ENCODE assay signal across 17 mouse cellular contexts in the genomic region with DNA sequence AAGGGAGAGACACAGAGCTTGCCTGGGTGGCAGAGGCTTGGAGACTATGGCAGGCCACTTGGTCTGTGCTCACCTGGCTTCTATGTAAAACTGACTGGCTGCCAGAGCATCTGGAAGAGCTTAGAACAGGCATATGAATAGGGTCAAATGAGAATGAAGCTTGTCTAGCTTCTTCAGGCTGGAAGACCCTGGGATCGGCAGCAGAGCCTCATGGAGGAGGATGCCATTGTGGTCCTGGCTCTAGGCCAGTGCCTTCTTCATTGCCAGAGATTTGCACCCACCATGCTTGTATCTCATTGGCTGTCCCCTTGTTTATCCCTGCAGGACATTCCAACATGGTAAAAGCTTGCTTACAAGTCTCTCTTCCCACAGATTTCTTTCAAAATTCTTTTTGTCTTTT. TPM values are rescaled to one million over a fixed set of nuclear protein-coding genes. Genes with fewer than 3 reads are reported as not detected.
A peak's percentile ranks its signal among the peaks of the same experiment; 100 is the strongest.
DNase-seq lines count a peak whose midpoint lies in the region; ATAC-seq lines count a peak whose summit lies in the region.
"Had no signal": no experiment of that assay in that cellular context is flagged by ENCODE, and none has a peak within 500 bp of the region (broad histone marks: within the 10 kb centered on the region; RNA-seq: fewer than 3 reads in every experiment).

No protein-coding gene starts in this region.

- no peak for DNase-seq in heart, adult 9 months (ENCODE audit: low spot score in 2 of 2)
- DNase-seq in lung, postnatal 14 days = no peak
- peak; percentile 66 for DNase-seq in Muller cell, postnatal 12 days (ENCODE audit: inconsistent ontology term)
- DNase-seq in urinary bladder, adult 18-20 months (ENCODE audit: low spot score in 2 of 2) = no peak
- DNase-seq: adrenal gland, adult 2 months; kidney, adult 9 months; layer of hippocampus, postnatal 36 days; liver, embryonic 13.5 days; right cerebral cortex, adult 18-20 months had no signal

- H3K9ac ChIP-seq in heart, embryonic 11.5 days (ENCODE audit: low read depth, low read length) = no peak overlapping the region
- H3K9ac ChIP-seq in lung, embryonic 15.5 days = no peak overlapping the region
- no peak overlapping the region for H3K9ac ChIP-seq in embryonic facial prominence, embryonic 15.5 days
- H3K9ac ChIP-seq in forebrain, embryonic 13.5 days = no peak overlapping the region
- H3K9ac ChIP-seq: forebrain, embryonic 15.5 days; heart, embryonic 15.5 days; liver, embryonic 13.5 days had no signal

- 55% methylated on average over 1 of the region's 1 CpGs for WGBS in heart, embryonic 11.5 days (ENCODE audit: insufficient replicate concordance)
- WGBS in lung, embryonic 15.5 days = 25% methylated on average over 1 of the region's 1 CpGs
- 32% methylated on average over 1 of the region's 1 CpGs for WGBS in embryonic facial prominence, embryonic 15.5 days
- 27% methylated on average over 1 of the region's 1 CpGs for WGBS in forebrain, embryonic 13.5 days

- no peak overlapping the region for H3K4me3 ChIP-seq in heart, embryonic 11.5 days (ENCODE audit: low read depth, low read length)
- H3K4me3 ChIP-seq in lung, embryonic 15.5 days = no peak overlapping the region
- no peak overlapping the region for H3K4me3 ChIP-seq in embryonic facial prominence, embryonic 15.5 days (replicated peaks)
- no peak overlapping the region for H3K4me3 ChIP-seq in forebrain, embryonic 13.5 days
- H3K4me3 ChIP-seq: forebrain, embryonic 15.5 days; heart, embryonic 15.5 days; liver, embryonic 13.5 days had no signal

- H3K9me3 ChIP-seq in heart, embryonic 11.5 days (replicated peaks; ENCODE audit: control insufficient read depth, low read length) = no peaks in the 10 kb centered on the region
- H3K9me3 ChIP-seq in lung, embryonic 15.5 days = no peaks in the 10 kb centered on the region
- no peaks in the 10 kb centered on the region for H3K9me3 ChIP-seq in embryonic facial prominence, embryonic 15.5 days (replicated peaks)
- no peaks in the 10 kb centered on the region for H3K9me3 ChIP-seq in forebrain, embryonic 13.5 days (replicated peaks)
- H3K9me3 ChIP-seq: forebrain, embryonic 15.5 days; heart, embryonic 15.5 days; liver, embryonic 13.5 days had no signal

- ATAC-seq in heart, embryonic 11.5 days (replicated peaks; ENCODE audit: insufficient number of reproducible peaks, low FRiP score, low TSS enrichment) = no peak
- no peak for ATAC-seq in lung, embryonic 15.5 days (ENCODE audit: borderline replicate concordance, extremely low read depth, low FRiP score, low TSS enrichment)
- peak; percentile 81 for ATAC-seq in embryonic facial prominence, embryonic 15.5 days (ENCODE audit: insufficient number of reproducible peaks, low FRiP score, low TSS enrichment, low read depth)
- no peak for ATAC-seq in forebrain, embryonic 13.5 days
- ATAC-seq: inflammation-experienced regulatory T-cells, adult 6 months; midbrain, embryonic 16.5 days had no signal

- no peak overlapping the region for H3K4me2 ChIP-seq in heart, embryonic 11.5 days
- H3K4me2 ChIP-seq in lung, embryonic 15.5 days = no peak overlapping the region
- H3K4me2 ChIP-seq in embryonic facial prominence, embryonic 15.5 days (replicated peaks) = no peak overlapping the region
- no peak overlapping the region for H3K4me2 ChIP-seq in forebrain, embryonic 13.5 days
- H3K4me2 ChIP-seq: forebrain, embryonic 15.5 days; liver, embryonic 13.5 days had no signal

- H3K4me1 ChIP-seq in heart, embryonic 11.5 days (ENCODE audit: control insufficient read depth, insufficient read depth, low read length) = peaks cover 3% of the 10 kb centered on the region; the same call in 1 of the 2 replicates
- H3K4me1 ChIP-seq in lung, embryonic 15.5 days = peaks cover 14% of the 10 kb centered on the region
- peaks cover 12% of the 10 kb centered on the region for H3K4me1 ChIP-seq in embryonic facial prominence, embryonic 15.5 days
- no peaks in the 10 kb centered on the region for H3K4me1 ChIP-seq in forebrain, embryonic 13.5 days
- H3K4me1 ChIP-seq: liver, embryonic 13.5 days had no signal

- no peaks in the 10 kb centered on the region for H3K36me3 ChIP-seq in heart, embryonic 11.5 days (ENCODE audit: control insufficient read depth, insufficient read depth, low read length)
- no peaks in the 10 kb centered on the region for H3K36me3 ChIP-seq in lung, embryonic 15.5 days
- H3K36me3 ChIP-seq in embryonic facial prominence, embryonic 15.5 days = no peaks in the 10 kb centered on the region
- H3K36me3 ChIP-seq in forebrain, embryonic 13.5 days (ENCODE audit: poor library complexity, severe bottlenecking) = no peaks in the 10 kb centered on the region
- H3K36me3 ChIP-seq: forebrain, embryonic 15.5 days; heart, embryonic 15.5 days; liver, embryonic 13.5 days had no signal

- no peaks in the 10 kb centered on the region for H3K27me3 ChIP-seq in heart, embryonic 11.5 days (ENCODE audit: control insufficient read depth, insufficient read depth, low read length)
- no peaks in the 10 kb centered on the region for H3K27me3 ChIP-seq in lung, embryonic 15.5 days
- H3K27me3 ChIP-seq in embryonic facial prominence, embryonic 15.5 days = no peaks in the 10 kb centered on the region
- H3K27me3 ChIP-seq in forebrain, embryonic 13.5 days = no peaks in the 10 kb centered on the region
- H3K27me3 ChIP-seq: forebrain, embryonic 15.5 days; heart, embryonic 15.5 days; liver, embryonic 13.5 days had no signal

- H3K27ac ChIP-seq in heart, embryonic 11.5 days (ENCODE audit: low read depth, low read length) = 0 out of 2 replicates have a peak overlapping the region, but pooled peaks have one; percentile 15
- 0 out of 2 replicates have a peak overlapping the region, but pooled peaks have one; percentile 10 for H3K27ac ChIP-seq in lung, embryonic 15.5 days
- H3K27ac ChIP-seq in embryonic facial prominence, embryonic 15.5 days (replicated peaks) = peak overlapping the region; percentile 44
- H3K27ac ChIP-seq in forebrain, embryonic 13.5 days = no peak overlapping the region
- H3K27ac ChIP-seq: forebrain, embryonic 15.5 days; heart, embryonic 15.5 days; liver, embryonic 13.5 days had no signal

RNA-seq across cellular contexts. Expression of a gene that starts 45.9 kb away (rescaled TPM):
- 33.5 and 33.9 TPM in 2 replicates for polyA plus RNA-seq in heart, embryonic 11.5 days (2014; fragmentation: Nextera tagmentation; extraction: Ambion mirVana)
- polyA plus RNA-seq in lung, embryonic 15.5 days (2015; fragmentation: Nextera tagmentation; extraction: Ambion mirVana) = 40.1 and 43.1 TPM in 2 replicates
- 38.8 and 43.7 TPM in 2 replicates for polyA plus RNA-seq in embryonic facial prominence, embryonic 15.5 days (2015; fragmentation: Nextera tagmentation; extraction: Ambion mirVana)
- polyA plus RNA-seq in forebrain, embryonic 13.5 days (2015; fragmentation: Nextera tagmentation; extraction: Ambion mirVana) = 28.1 and 29.1 TPM in 2 replicates
